Mouse (Mus musculus) embryonic facial prominence, embryonic 14.5 days (tissue): ENCODE measurements around the gene Col9a3. TPM values are rescaled to one million over a fixed set of nuclear protein-coding genes. Genes with fewer than 3 reads are reported as not detected.

Experiments
- ATAC-seq: fragments of 200-750 bp; cut with Nextera tagmentation; 2 replicates; pipeline ENCODE4 v1.8.0; 2017; ENCODE audit warnings: low read depth, moderate number of reproducible peaks, moderate TSS enrichment
- DNase-seq: peaks from one replicate; pipeline ENCODE4 v3.0.0-alpha.2; 2015; ENCODE audit warnings: low spot score
- H3K27ac ChIP-seq: fragments of 300-500 bp; sonication (generic); replicated peaks from 2 replicates; pipeline ENCODE4 v1.5.1; 2014; ENCODE audit warnings: low read depth, mild to moderate bottlenecking, low read length, moderate library complexity
- H3K27me3 ChIP-seq: fragments of 300-500 bp; sonication (generic); replicated peaks from 2 replicates; pipeline ENCODE4 v1.6.1; 2014; ENCODE audit warnings: low read length; ENCODE audit not compliant: control insufficient read depth, insufficient read depth
- H3K36me3 ChIP-seq: fragments of 300-500 bp; sonication (generic); 2 replicates; pipeline ENCODE4 v1.6.1; 2014; ENCODE audit warnings: low read length, mixed read lengths; ENCODE audit not compliant: control insufficient read depth, insufficient read depth
- H3K4me1 ChIP-seq: fragments of 300-500 bp; sonication (generic); 2 replicates; pipeline ENCODE4 v1.6.1; 2014; ENCODE audit warnings: antibody characterized with exemption, low read length; ENCODE audit not compliant: control insufficient read depth, insufficient read depth
- H3K4me2 ChIP-seq: fragments of 300-500 bp; sonication (generic); 2 replicates; pipeline ENCODE4 v1.6.1; 2014; ENCODE audit warnings: low read depth, mild to moderate bottlenecking, low read length, moderate library complexity, mixed read lengths
- H3K4me3 ChIP-seq: fragments of 300-500 bp; sonication (generic); 2 replicates; pipeline ENCODE4 v1.5.1; 2014; ENCODE audit warnings: low read depth, mild to moderate bottlenecking, low read length
- H3K9ac ChIP-seq: fragments of 300-500 bp; sonication (generic); 2 replicates; pipeline ENCODE4 v1.6.1; 2014; ENCODE audit warnings: low read depth, mild to moderate bottlenecking, low read length, moderate library complexity, mixed read lengths
- H3K9me3 ChIP-seq: fragments of 300-500 bp; sonication (generic); 2 replicates; pipeline ENCODE4 v1.6.1; 2016; ENCODE audit warnings: low read length; ENCODE audit not compliant: control insufficient read depth
- WGBS: fragments of 180-500 bp; shearing (Covaris S2); extraction: QIAGEN DNeasy Blood & Tissue Kit; methylation state at CpG from one replicate; pipeline ENCODE4 v1.1.7; 2014; 5-methylcytosine and 5-hydroxymethylcytosine counted together
- polyA plus RNA-seq: library from polyadenylated mRNA; unstranded; fragments of >200 nt; fragmentation: Nextera tagmentation; extraction: Ambion mirVana; gene quantifications from 2 replicates; pipeline ENCODE4 v1.2.1, GENCODE M21; 2014

Gene Col9a3
- polyA plus RNA-seq, 1 experiment from 2014 or later = 164 TPM

DNA sequence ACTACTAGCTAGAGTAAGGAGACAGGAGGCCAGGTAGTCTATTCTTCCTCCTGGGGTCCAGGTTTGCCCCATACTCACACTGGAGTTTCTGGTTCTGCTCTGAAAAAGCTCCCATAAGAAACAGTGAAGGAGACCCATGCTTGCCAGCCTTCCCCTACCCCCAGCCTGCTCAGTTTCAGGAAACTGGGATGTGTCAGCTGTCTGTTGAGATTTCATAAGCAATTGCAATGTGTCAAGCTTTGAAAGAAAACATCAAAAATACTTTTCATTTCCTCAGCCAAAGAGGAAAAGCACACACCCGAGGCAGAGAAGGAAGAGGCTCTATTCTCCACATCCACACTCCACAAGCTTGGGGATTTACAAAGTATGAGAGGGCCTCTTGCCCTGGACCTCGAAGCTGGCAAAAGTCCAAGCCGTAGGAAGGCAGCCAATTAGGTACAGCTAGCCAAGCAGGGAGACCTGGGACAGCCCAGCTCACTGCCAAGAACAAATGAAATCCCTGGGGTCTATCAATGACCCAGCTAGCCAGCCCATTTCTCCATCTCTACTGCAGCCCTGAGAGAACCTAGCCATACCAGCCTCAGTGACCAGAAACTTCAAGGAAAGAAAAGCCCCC, 28.5 kb upstream of the Col9a3 start:
- H3K4me3 ChIP-seq = no peak overlapping the region
- H3K27me3 ChIP-seq = no peaks in the 10 kb centered on the region; the same call in 1 of the 2 replicates
- H3K9ac ChIP-seq = no peak overlapping the region; the same call in 1 of the 2 replicates
- H3K36me3 ChIP-seq = no peaks in the 10 kb centered on the region
- 36% methylated on average over 3 of the region's 3 CpGs for WGBS
- ATAC-seq = peak; percentile 85
- no peaks in the 10 kb centered on the region for H3K9me3 ChIP-seq
- H3K4me1 ChIP-seq = peaks cover 8% of the 10 kb centered on the region; the same call in 1 of the 2 replicates
- no peak overlapping the region for H3K4me2 ChIP-seq
- DNase-seq = peak; percentile 74
- peak overlapping the region; percentile 28 for H3K27ac ChIP-seq

DNA sequence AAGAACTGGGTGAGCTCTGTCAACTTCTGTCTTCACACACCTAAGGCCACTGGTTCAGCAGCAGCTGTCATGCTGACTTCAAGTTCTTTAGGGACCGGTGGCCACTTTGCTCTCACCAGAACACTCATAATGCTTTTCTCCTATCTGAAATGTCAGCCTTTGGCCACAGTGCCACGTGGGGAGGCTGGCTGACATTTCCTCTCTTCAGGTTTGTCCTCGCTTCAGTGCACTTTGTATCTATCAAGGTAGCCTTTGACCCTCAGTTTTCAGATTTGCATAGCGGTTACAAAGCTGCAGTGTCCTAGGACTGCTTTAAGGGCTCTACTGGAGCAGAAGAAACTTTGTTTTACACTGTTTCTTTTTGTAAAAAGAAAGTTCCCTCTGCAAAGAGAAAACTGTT, 21.1 kb upstream of the Col9a3 start:
- no peaks in the 10 kb centered on the region for H3K9me3 ChIP-seq
- ATAC-seq (no peak), DNase-seq (no peak)
- H3K9ac ChIP-seq = no peak overlapping the region
- H3K4me1 ChIP-seq = no peaks in the 10 kb centered on the region
- no peak overlapping the region for H3K27ac ChIP-seq
- no peak overlapping the region for H3K4me2 ChIP-seq
- no peak overlapping the region for H3K4me3 ChIP-seq
- H3K36me3 ChIP-seq = no peaks in the 10 kb centered on the region
- no peaks in the 10 kb centered on the region for H3K27me3 ChIP-seq
- 57% methylated on average over 4 of the region's 4 CpGs for WGBS

DNA sequence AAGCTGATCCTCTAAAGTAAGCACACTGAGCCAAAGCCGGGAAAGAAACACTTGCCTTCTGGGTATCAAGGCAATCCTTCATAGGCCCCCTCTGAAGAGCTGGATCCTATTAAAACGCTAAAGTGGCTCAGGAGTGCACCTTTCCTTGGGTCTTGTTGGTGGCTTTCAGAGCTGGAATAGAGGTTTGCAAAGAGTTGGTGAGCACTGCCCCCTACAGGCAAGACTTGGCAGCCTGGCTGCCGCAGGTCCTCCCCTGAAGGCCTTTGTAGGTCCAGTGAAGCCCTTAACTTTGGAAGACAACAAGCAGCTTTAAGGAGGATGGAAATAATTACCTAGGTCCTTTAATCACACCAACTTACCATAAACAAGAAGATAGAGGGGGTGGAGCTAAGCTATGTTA, 18.9 kb upstream of the Col9a3 start:
- Histone ChIP-seq H3K9me3 (no peaks in the 10 kb centered on the region), H3K27me3 (no peaks in the 10 kb centered on the region), H3K36me3 (no peaks in the 10 kb centered on the region), H3K4me3 (no peak overlapping the region), H3K9ac (no peak overlapping the region), H3K27ac (no peak overlapping the region), H3K4me1 (peaks cover 7% of the 10 kb centered on the region; the same call in 1 of the 2 replicates), H3K4me2 (no peak overlapping the region)
- ATAC-seq = no peak
- WGBS = 9% methylated on average over 3 of the region's 3 CpGs
- DNase-seq = peak; percentile 66

DNA sequence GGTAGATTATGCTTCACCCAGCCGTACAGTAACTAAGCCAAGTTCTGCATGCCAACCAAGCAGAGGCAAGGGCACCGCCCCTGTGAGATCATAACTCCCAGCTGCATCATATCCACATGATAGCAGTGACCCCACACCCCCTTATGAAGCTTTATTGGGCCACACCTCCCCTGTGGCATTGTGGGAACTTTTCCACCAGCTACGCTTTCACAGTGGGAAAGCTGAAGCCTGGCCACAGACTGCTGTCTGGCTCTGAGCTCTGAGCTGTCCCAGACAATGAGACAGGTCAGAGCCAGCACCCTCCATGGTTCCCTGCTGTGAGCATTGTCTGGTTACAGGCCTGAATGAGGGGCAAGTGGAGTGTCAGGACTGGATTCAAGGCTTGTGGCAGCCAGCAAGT, 16.6 kb upstream of the Col9a3 start, which contains the start of gene Mrgbp:
Mrgbp (plus strand) TSS at position 303 of the 400 bp plus-strand sequence.
- H3K9ac ChIP-seq = no peak within 1 kb of the TSS
- H3K9me3 ChIP-seq = no peaks in the 10 kb centered on the region
- H3K4me2 ChIP-seq = no peak within 1 kb of the TSS
- WGBS = 69% methylated on average over 3 of the region's 3 CpGs
- no peak within 1 kb of the TSS for H3K4me3 ChIP-seq
- H3K27ac ChIP-seq = no peak within 1 kb of the TSS; the same call in 1 of the 2 replicates
- no peaks in the 10 kb centered on the region for H3K27me3 ChIP-seq
- H3K4me1 ChIP-seq = peaks cover 9% of the 10 kb centered on the region; the same call in 1 of the 2 replicates
- DNase-seq (no peak), ATAC-seq (no peak)
- H3K36me3 ChIP-seq = peaks cover 11% of the 10 kb centered on the region

DNA sequence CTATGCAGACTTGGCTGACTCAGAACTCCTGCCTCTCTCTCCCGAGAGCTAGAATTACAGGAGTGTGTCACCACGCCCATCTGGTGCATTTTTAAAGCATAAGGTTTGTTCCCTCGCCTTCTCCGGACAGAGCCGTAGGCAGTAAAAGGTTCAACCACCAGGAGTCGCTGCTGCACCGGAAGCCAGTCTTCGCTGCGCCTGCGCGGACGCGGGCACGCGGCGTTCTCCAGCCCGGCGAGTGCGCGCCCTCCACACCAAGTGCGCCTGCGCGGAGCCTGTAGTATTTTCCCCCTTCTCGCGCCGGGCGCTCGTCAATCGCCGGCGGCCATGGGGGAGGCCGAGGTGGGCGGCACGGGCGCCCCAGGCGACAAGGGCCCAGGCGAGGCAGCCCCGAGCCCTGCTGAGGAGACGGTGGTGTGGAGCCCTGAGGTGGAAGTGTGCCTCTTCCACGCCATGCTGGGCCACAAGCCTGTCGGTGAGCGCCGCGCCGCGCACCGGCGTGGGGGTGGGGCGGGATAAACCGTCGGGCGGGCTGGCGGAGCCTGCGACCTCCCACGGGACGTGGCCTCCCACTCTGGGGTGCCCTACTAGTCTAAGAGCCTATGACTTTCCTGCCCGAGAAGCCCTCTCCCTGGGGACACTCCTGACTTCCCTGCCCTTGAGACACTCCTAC, 15.0 kb upstream of the Col9a3 start:
- whole genome bisulfite sequencing = 0% methylated on average over 30 of the region's 57 CpGs
- peak; percentile 96 for DNase-seq
- Histone ChIP-seq H3K27me3 (no peaks in the 10 kb centered on the region), H3K4me2 (peak overlapping the region; percentile 80), H3K27ac (peak overlapping the region; percentile 71), H3K36me3 (peaks cover 15% of the 10 kb centered on the region), H3K4me1 (peaks cover 9% of the 10 kb centered on the region; the same call in 1 of the 2 replicates), H3K9me3 (no peaks in the 10 kb centered on the region), H3K4me3 (peak overlapping the region; percentile 86), H3K9ac (peak overlapping the region; percentile 97)
- peak; percentile 91 for ATAC-seq

DNA sequence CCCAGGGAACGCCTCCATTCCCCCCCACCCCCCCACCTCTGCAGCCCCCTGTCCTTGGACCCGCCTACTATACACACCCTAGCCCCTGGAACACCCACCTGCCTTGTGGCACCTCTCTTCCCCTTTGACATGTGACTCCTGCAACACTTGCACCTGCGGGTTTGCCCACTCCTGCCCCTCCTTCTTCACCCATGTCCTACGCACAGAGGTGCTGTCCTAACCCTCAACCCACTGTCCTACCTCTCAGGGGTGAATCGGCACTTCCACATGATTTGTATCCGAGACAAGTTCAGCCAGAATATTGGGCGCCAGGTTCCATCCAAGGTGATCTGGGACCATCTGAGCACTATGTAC, 14.5 kb upstream of the Col9a3 start:
- no peak for DNase-seq
- 35% methylated on average over 5 of the region's 7 CpGs for WGBS
- Histone ChIP-seq H3K4me3 (peak overlapping the region; percentile 86), H3K4me1 (peaks cover 9% of the 10 kb centered on the region; the same call in 1 of the 2 replicates), H3K27me3 (no peaks in the 10 kb centered on the region), H3K4me2 (peak overlapping the region; percentile 80), H3K27ac (no peak overlapping the region), H3K9me3 (no peaks in the 10 kb centered on the region), H3K9ac (peak overlapping the region; percentile 97), H3K36me3 (peaks cover 15% of the 10 kb centered on the region)
- ATAC-seq = no peak; the same call in 1 of the 2 replicates

DNA sequence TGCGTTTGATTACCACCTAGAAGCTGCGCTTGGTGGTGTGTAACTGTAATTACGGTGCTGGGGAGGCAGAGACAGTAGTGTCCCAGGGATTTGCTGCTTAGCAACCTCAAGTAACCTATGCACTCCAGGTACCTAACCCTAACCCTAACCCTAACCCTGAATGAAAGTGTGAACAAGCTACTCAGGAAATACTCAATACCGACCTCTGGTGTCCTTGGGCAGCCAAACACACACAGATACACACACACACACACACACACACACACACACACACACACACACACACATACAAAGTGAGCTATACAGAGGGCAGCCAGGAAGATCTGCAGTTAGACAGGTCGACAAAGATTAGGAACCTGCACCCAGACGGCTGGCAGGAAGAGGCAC, 8.9 kb upstream of the Col9a3 start:
- H3K36me3 ChIP-seq = peaks cover 43% of the 10 kb centered on the region

DNA sequence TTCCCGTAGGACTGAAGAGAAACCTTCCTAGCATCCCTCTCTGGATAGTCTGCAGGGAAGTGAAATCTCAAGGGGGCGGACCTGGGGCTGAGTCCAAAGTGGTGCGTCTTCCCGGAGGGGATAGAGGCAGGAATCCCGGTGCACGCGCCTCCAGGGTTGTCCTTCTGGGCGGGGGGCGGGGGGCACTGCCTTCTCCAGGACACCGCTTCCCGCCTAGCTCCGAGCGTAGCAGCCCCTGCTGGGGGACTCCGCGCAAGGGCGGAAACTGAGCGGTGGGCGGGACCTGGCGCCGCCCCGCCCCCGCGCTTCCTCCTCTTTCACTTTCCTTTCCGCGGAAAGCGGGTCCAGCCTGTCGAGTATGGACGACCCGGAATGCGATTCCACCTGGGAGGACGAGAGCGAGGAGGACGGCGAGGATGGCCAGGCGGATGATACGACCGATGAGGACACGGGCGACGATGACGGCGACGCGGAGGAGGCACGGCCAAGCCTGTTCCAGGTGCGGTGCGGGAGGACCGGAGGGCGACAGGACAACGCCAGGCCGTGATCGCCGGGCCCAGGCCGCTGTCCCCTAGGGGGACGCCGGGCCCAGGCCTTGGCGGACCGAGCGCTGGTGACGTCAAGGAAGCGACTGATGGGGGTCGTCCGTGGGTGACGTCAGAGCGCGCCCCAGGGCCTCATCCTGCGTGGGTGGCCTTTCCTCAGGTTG, 8.3 kb upstream of the Col9a3 start, which contains the start of gene Ogfr:
Ogfr (plus strand) TSS at position 123 of the 709 bp plus-strand sequence.
- peak within 1 kb of the TSS; percentile 92 for H3K27ac ChIP-seq
- peak; percentile 92 for DNase-seq
- H3K27me3 ChIP-seq = no peaks in the 10 kb centered on the region
- peak within 1 kb of the TSS; percentile 62 for H3K4me2 ChIP-seq
- no peaks in the 10 kb centered on the region for H3K9me3 ChIP-seq
- peak within 1 kb of the TSS; percentile 98 for H3K4me3 ChIP-seq
- peak; percentile 94 for ATAC-seq
- peaks cover 48% of the 10 kb centered on the region for H3K36me3 ChIP-seq
- WGBS = under 1% methylated on average over 38 of the region's 67 CpGs
- H3K4me1 ChIP-seq = peaks cover 6% of the 10 kb centered on the region
- peak within 1 kb of the TSS; percentile 96 for H3K9ac ChIP-seq

More for the DNA sequence above, 8.9 kb upstream of the Col9a3 start:
- 51% methylated on average over 6 of the region's 6 CpGs for whole genome bisulfite sequencing
- ATAC-seq (no peak; the same call in 1 of the 2 replicates), DNase-seq (peak; percentile 7)
- H3K4me3 ChIP-seq = peak overlapping the region; percentile 98
- H3K4me2 ChIP-seq = peak overlapping the region; percentile 62
- H3K9ac ChIP-seq = peak overlapping the region; percentile 96
- no peaks in the 10 kb centered on the region for H3K27me3 ChIP-seq
- H3K9me3 ChIP-seq = no peaks in the 10 kb centered on the region
- H3K27ac ChIP-seq = peak overlapping the region; percentile 92
- H3K4me1 ChIP-seq = peaks cover 8% of the 10 kb centered on the region
